Mouse (Mus musculus) layer of hippocampus, adult 9-11 months (tissue): Measurements from ENCODE around the gene Chrnd.
A peak's percentile ranks its signal among the peaks of the same experiment; 100 is the strongest.

Experiments used
- DNase-seq: peaks from one replicate; pipeline ENCODE4 v3.0.0; 2022

The Chrnd gene

DNA sequence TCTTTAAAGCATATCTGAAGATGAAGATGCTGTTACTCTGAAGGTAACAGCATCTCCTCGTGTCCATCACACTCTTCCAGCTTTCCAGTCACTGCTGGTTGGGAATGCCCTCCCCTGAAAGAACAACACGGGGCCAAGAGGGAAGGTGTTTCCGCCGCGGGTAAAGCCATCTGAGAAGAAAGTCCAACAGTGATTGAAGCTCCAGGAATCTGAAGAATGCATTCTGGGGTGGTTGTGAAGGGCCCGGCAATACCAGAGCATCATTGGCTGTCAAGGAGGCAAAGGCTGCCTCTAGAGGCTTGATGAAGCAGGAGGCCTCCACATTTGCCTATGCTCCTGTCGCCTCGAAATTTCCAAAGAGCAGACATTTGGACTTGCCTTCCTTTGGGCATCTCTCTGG, 48.6 kb downstream of the Chrnd start:
- no peak for DNase-seq

DNA sequence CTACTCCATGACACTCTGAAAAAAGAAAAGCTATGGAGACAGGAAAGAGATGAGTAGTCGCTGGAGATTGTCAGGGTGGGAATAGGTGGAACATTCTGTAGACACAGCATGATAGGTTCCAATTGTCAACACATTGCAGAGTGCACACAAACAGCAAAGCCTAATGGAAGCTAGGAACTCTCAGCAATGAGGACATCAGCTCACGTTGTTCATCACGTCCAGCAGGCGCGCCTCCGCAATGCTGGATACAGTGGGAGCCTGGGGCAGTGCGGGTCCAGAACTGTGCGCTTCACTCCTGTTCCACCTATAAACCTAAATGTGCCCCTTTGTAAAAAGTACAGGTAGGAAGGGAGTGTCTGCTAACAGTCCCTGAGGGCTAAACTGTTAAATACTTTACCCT, 52.6 kb downstream of the Chrnd start:
- no peak for DNase-seq

DNA sequence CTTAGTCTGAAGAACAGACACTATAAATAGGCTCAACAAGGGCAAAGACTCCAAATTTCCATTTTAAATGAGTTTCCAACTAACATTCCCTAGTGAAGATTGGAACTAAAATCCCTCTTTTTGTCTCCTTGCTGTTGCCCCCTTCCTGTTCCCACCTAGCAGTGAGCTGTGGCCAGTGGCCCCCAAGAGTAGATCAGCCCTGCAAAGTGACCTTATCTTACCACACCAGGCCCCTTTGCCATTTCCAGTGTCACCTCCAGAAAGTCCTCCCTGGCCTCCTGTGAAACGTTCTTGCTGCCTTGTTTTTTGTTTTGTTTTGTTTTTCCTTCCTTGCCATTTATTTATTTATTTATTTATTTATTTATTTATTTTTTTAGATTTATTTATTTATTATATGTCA, 55.0 kb downstream of the Chrnd start:
- no peak for DNase-seq

DNA sequence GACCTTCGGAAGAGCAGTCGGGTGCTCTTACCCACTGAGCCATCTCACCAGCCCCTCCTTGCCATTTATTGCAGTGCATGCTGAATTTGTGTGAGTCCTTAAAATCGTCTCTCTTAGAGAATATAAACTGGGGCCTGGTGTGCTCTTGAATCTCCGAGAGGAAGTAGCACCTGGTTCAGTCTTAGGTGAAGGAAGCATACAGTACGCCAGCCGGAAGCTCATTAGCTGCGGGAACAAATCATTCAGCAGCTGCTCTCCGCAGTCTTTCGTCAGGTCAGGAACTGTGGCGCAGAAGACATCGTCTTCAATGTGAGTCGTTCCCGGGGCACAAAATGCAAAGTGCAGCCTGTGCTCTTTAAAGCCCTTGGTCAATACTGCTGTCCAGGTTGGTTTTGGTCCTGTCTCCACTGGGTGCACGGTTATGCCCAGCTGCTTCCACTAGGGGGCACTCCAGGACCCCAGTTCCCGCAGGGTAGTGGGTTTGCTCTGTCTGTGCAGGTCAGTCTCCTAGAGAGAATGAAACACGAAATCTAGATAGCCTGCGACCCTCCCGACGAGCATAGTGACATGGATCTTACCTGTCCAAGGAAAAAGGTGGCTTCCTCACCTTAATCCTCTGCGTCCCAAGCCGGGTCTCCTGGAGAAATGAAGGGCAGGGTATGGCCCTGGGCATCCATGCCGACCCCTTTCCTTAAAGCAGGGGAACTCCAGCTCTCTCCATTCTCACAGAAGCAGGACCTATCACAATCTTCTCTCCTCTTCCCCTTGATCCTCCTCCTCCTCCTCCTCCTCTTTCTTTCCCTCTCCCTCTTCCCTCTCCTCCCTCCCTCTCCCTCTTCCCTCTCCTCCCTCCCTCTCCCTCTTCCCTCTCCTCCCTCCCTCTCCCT, 55.8 kb downstream of the Chrnd start:
- DNase-seq = peak; percentile 45
